In genomic region chr19:40366163-40366941, GRCm38 (mm10) we compare ENCODE assay signal across 8 mouse cellular contexts.
DNase-seq lines count a peak whose midpoint lies in the region; ATAC-seq and TF ChIP-seq lines count a peak whose summit lies in the region.

No protein-coding gene starts in this region.

- TF ChIP-seq EP300 in heart, adult 2 months (IDR thresholded peaks at IDR 0.05; ENCODE audit: insufficient read depth, low read depth, low read length) = peak; percentile 89
- TF ChIP-seq EP300 in lung, postnatal 0 days (IDR thresholded peaks at IDR 0.05) = peak; percentile 56; the same call in 1 of the 2 replicates

- no peaks in the 10 kb centered on the region for H3K79me2 ChIP-seq in heart, adult 2 months (replicated peaks; ENCODE audit: control insufficient read depth, insufficient read depth, low read length)

- 5% methylated on average over 11 of the region's 11 CpGs for WGBS in heart, adult 2 months
- WGBS in lung, postnatal 0 days = 24% methylated on average over 11 of the region's 11 CpGs

- no peak for TF ChIP-seq CTCF in heart, adult 2 months (IDR thresholded peaks at IDR 0.05)
- TF ChIP-seq CTCF in lung, postnatal 0 days (IDR thresholded peaks at IDR 0.05) = no peak

- peaks cover 58% of the 10 kb centered on the region for H3K36me3 ChIP-seq in heart, adult 2 months (ENCODE audit: control insufficient read depth, insufficient read depth, low read length)
- H3K36me3 ChIP-seq in lung, postnatal 0 days (ENCODE audit: insufficient read depth, low read length) = peaks cover 12% of the 10 kb centered on the region

- intact Hi-C loops in heart, adult 2 months (cut with DNase I) = no loop called here

- peak; percentile 57 for DNase-seq in 3134 (ENCODE audit: extremely low read depth, insufficient read length, low spot score)
- DNase-seq in ES-CJ7 (ENCODE audit: low read depth, low spot score) = peak; percentile 42
- peak; percentile 73 for DNase-seq in embryo, embryonic 10 days (ENCODE audit: low spot score)
- DNase-seq in heart, adult 2 months = peak; percentile 69 to 82
- DNase-seq in kidney, adult 18-20 months = peak; percentile 60
- peak; percentile 91 for DNase-seq in lung, postnatal 0 days (ENCODE audit: low spot score)
- DNase-seq in spleen, adult 12 weeks (ENCODE audit: low spot score) = peak; percentile 25
- DNase-seq in urinary bladder, adult 18-20 months (ENCODE audit: low spot score in 2 of 2) = no peak

- peak; percentile 71 for TF ChIP-seq POLR2A in heart, adult 2 months (IDR thresholded peaks at IDR 0.05; ENCODE audit: insufficient read depth, low read depth, low read length)

- H3K4me1 ChIP-seq in heart, adult 2 months (ENCODE audit: control insufficient read depth, insufficient read depth, low read length) = peaks cover 45% of the 10 kb centered on the region
- peaks cover 15% of the 10 kb centered on the region; the same call in 1 of the 2 replicates for H3K4me1 ChIP-seq in lung, postnatal 0 days (ENCODE audit: insufficient read depth, low read depth, low read length)

- H3K4me3 ChIP-seq in heart, adult 2 months = no peak overlapping the region
- no peak overlapping the region for H3K4me3 ChIP-seq in lung, postnatal 0 days (ENCODE audit: low read depth, low read length)

- H3K27me3 ChIP-seq in heart, adult 2 months (ENCODE audit: control insufficient read depth, insufficient read depth, low read length) = no peaks in the 10 kb centered on the region
- no peaks in the 10 kb centered on the region for H3K27me3 ChIP-seq in lung, postnatal 0 days (replicated peaks; ENCODE audit: insufficient read depth, low read length)

- peak overlapping the region; percentile 15 for H3K9ac ChIP-seq in heart, adult 2 months (ENCODE audit: low read depth, low read length)
- no peak overlapping the region for H3K9ac ChIP-seq in lung, postnatal 0 days (replicated peaks; ENCODE audit: low read depth)

- ATAC-seq in lung, postnatal 0 days = peak; percentile 88

- H3K4me2 ChIP-seq in lung, postnatal 0 days (replicated peaks; ENCODE audit: low read depth, low read length) = no peak overlapping the region

- H3K27ac ChIP-seq in heart, adult 2 months = peak overlapping the region; percentile 89
- H3K27ac ChIP-seq in lung, postnatal 0 days (ENCODE audit: low read length) = peak overlapping the region; percentile 26; the same call in 1 of the 2 replicates

- no peaks in the 10 kb centered on the region for H3K9me3 ChIP-seq in lung, postnatal 0 days (ENCODE audit: low read length)

Comparison
In these comparisons a context has a peak if more than half of its experiments do, and no peak if none do; other contexts are left out.
1. DNase-seq: peak in 3134 (single experiment), ES-CJ7 (single experiment), embryo, embryonic 10 days (single experiment), heart, adult 2 months (2 of 2), kidney, adult 18-20 months (single experiment), lung, postnatal 0 days (single experiment) and spleen, adult 12 weeks (single experiment); none in urinary bladder, adult 18-20 months (0 of 2).